Mouse (Mus musculus) limb, embryonic 14.5 days (tissue): ENCODE data around the gene Pin1. TPM values are rescaled to one million over a fixed set of nuclear protein-coding genes. Genes with fewer than 3 reads are reported as not detected.
"Not testable (repeated sequence)": the region's sequence is repeated elsewhere in the genome, so short reads cannot be mapped to it uniquely, and the experiment has no call there.

Experiments used
- ATAC-seq: fragments of 200-750 bp; cut with Nextera tagmentation; 2 replicates; pipeline ENCODE4 v1.8.0; 2017; ENCODE audit warnings: low read depth, moderate number of reproducible peaks, moderate TSS enrichment; ENCODE audit not compliant: low FRiP score
- DNase-seq: peaks from one replicate; pipeline ENCODE4 v3.0.0-alpha.2; 2015; ENCODE audit warnings: low spot score
- H3K27ac ChIP-seq: fragments of 300-500 bp; sonication (generic); replicated peaks from 2 replicates; pipeline ENCODE4 v1.5.1; 2014; ENCODE audit warnings: low read depth, mild to moderate bottlenecking, low read length, moderate library complexity, mixed read lengths
- H3K27me3 ChIP-seq: fragments of 300-500 bp; sonication (generic); 2 replicates; pipeline ENCODE4 v1.6.1; 2014; ENCODE audit warnings: low read length, mixed read lengths; ENCODE audit not compliant: control insufficient read depth, insufficient read depth
- H3K36me3 ChIP-seq: fragments of 300-500 bp; sonication (generic); 2 replicates; pipeline ENCODE4 v1.6.1; 2014; ENCODE audit warnings: mild to moderate bottlenecking, low read length, moderate library complexity, mixed read lengths; ENCODE audit not compliant: control insufficient read depth, insufficient read depth
- H3K4me1 ChIP-seq: fragments of 300-500 bp; sonication (generic); 2 replicates; pipeline ENCODE4 v1.6.1; 2014; ENCODE audit warnings: antibody characterized with exemption, low read length, mixed read lengths; ENCODE audit not compliant: control insufficient read depth, insufficient read depth
- H3K4me2 ChIP-seq: fragments of 300-500 bp; sonication (generic); replicated peaks from 2 replicates; pipeline ENCODE4 v1.6.1; 2014; ENCODE audit warnings: low read depth, mild to moderate bottlenecking, low read length, moderate library complexity; ENCODE audit not compliant: severe bottlenecking
- H3K4me3 ChIP-seq: fragments of 300-500 bp; sonication (generic); replicated peaks from 2 replicates; pipeline ENCODE4 v1.5.1; 2014; ENCODE audit warnings: low read length
- H3K9ac ChIP-seq: fragments of 300-500 bp; sonication (generic); 2 replicates; pipeline ENCODE4 v1.6.1; 2014; ENCODE audit warnings: mild to moderate bottlenecking, low read depth, low read length, moderate library complexity; ENCODE audit not compliant: severe bottlenecking
- H3K9me3 ChIP-seq: fragments of 300-500 bp; sonication (generic); 2 replicates; pipeline ENCODE4 v1.6.1; 2016; ENCODE audit warnings: low read length; ENCODE audit not compliant: control insufficient read depth
- POLR2A ChIP-seq: fragments of 200-500 bp; IDR thresholded peaks from 2 replicates; pipeline ENCODE4 v1.8.0; 2012; ENCODE audit warnings: inconsistent platforms, mild to moderate bottlenecking, moderate library complexity, borderline replicate concordance; ENCODE audit not compliant: insufficient read depth, insufficient read length; ENCODE audit errors: extremely low read depth
- WGBS: fragments of 180-500 bp; shearing (Covaris S2); extraction: QIAGEN DNeasy Blood & Tissue Kit; methylation state at CpG from one replicate; pipeline ENCODE4 v1.1.7; 2014; 5-methylcytosine and 5-hydroxymethylcytosine counted together
- polyA plus RNA-seq, 2 experiments: library from polyadenylated mRNA; depleted of rRNA in 1 of 2; stranded (reverse) in 1 of 2; unstranded in 1 of 2; fragments of >200 nt; fragmentation: Nextera tagmentation in 1 of 2; extraction: Ambion mirVana in 1 of 2; gene quantifications; 2 replicates each; pipeline versions ENCODE4 v1.2.1 to v1.2.3; 2012 to 2014

The Pin1 gene
- polyA plus RNA-seq, 2 experiments: 28.0 to 47.8 TPM

- Histone ChIP-seq H3K27ac (no peak overlapping the region), H3K4me1 (no peaks in the 10 kb centered on the region), H3K4me2 (no peak overlapping the region), H3K9ac (no peak overlapping the region), H3K27me3 (no peaks in the 10 kb centered on the region), H3K9me3 (no peaks in the 10 kb centered on the region), H3K36me3 (no peaks in the 10 kb centered on the region), H3K4me3 (no peak overlapping the region)
- DNase-seq: no peak
- ATAC-seq: no peak
- WGBS: 70% methylated on average over 2 of the region's 2 CpGs
- TF ChIP-seq POLR2A: no peak
These were observed 35.2 kb upstream of the Pin1 start for GRCm38 (mm10) chr9:20616685-20617084.

DNA sequence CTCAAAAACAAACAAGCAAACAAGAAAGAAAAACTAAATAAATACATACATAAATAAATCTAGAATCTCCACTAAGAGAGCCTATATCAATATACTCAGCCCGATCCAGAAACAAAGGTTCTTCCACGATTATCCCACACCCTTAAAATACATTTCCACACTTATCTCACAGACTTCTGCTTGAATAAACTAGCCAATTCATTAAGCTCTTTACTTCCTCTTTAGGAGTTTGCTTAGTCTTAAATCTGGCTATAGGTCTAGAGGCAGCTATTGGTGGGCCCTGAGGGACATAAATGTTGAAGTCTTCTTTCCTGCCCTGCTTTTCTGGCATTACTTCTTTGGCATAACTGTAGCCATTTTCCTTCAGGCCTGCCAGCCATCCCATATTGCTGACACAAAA, 20.6 kb upstream of the Pin1 start:
- no peaks in the 10 kb centered on the region for H3K27me3 ChIP-seq
- no peaks in the 10 kb centered on the region; the same call in 1 of the 2 replicates for H3K36me3 ChIP-seq
- no peaks in the 10 kb centered on the region for H3K9me3 ChIP-seq
- no peak for DNase-seq
- 98% methylated on average over 2 of the region's 2 CpGs for WGBS
- ATAC-seq: no peak
- no peak overlapping the region for H3K4me2 ChIP-seq
- no peak overlapping the region for H3K9ac ChIP-seq
- no peak overlapping the region for H3K4me3 ChIP-seq
- H3K27ac ChIP-seq: no peak overlapping the region
- TF ChIP-seq POLR2A: no peak
- no peaks in the 10 kb centered on the region for H3K4me1 ChIP-seq

DNA sequence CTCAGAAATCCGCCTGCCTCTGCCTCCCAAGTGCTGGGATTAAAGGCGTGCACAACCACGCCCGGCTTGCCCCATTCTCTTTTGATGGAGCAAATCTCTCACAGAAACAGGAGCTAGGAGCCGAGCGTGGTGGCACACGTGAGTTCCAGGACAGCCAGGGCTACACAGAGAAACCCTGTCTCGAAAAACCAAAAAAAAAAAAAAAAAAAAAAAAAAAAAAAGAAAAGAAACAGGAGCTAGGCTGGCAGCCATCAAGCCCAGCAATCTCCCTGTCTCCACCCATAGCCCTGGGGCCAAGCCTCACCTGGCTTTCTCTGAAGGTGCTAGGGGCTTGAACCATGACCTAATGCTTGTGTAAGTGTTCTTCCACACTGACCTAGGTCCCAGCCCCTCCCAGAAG, 16.2 kb upstream of the Pin1 start:
- WGBS: 91% methylated on average over 8 of the region's 8 CpGs
- not testable (repeated sequence) for H3K27me3 ChIP-seq, H3K4me2 ChIP-seq, H3K27ac ChIP-seq, DNase-seq, H3K9me3 ChIP-seq, H3K4me3 ChIP-seq, H3K4me1 ChIP-seq, ATAC-seq, H3K9ac ChIP-seq
- peaks cover 24% of the 10 kb centered on the region for H3K36me3 ChIP-seq

- peaks cover 24% of the 10 kb centered on the region for H3K36me3 ChIP-seq
- WGBS: 65% methylated on average over 3 of the region's 3 CpGs
- H3K9ac ChIP-seq: no peak overlapping the region
- ATAC-seq: no peak
- H3K27me3 ChIP-seq: no peaks in the 10 kb centered on the region
- no peaks in the 10 kb centered on the region for H3K9me3 ChIP-seq
- no peak overlapping the region for H3K4me2 ChIP-seq
- TF ChIP-seq POLR2A: no peak
- DNase-seq: no peak
- no peak overlapping the region for H3K27ac ChIP-seq
- H3K4me3 ChIP-seq: no peak overlapping the region
- H3K4me1 ChIP-seq: peaks cover 3% of the 10 kb centered on the region
These were observed 15.6 kb upstream of the Pin1 start for GRCm38 (mm10) chr9:20636256-20636655.

GRCm38 (mm10) chr9:20636790-20637189, 15.1 kb upstream of the Pin1 start:
- no peaks in the 10 kb centered on the region for H3K9me3 ChIP-seq
- ATAC-seq: no peak
- H3K27me3 ChIP-seq: no peaks in the 10 kb centered on the region
- H3K4me3 ChIP-seq: no peak overlapping the region
- H3K9ac ChIP-seq: no peak overlapping the region
- DNase-seq: no peak
- H3K4me2 ChIP-seq: no peak overlapping the region
- TF ChIP-seq POLR2A: no peak
- 88% methylated on average over 2 of the region's 2 CpGs for WGBS
- H3K36me3 ChIP-seq: peaks cover 24% of the 10 kb centered on the region
- H3K27ac ChIP-seq: no peak overlapping the region
- H3K4me1 ChIP-seq: peaks cover 8% of the 10 kb centered on the region

DNA sequence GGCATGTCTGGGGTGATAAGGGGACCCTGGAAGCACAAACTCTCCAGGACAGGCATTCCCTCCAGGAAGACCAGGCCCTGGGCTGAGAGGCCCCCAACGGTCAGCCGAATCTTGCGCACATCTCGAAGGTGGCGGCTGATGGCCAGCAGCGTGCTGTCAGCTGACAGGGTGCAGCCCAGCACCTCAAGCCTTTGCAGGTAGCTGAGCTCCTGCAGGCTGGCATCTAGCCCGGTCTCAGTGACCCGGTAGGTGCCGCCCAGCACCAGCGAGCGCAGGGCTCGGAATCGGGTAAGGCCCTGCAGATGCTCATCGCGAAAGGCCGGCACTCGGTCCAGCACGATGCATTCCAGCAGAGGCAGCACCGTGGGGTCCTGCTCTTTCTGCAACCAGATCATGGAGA, 13.3 kb upstream of the Pin1 start:
- no peak for TF ChIP-seq POLR2A
- peaks cover 11% of the 10 kb centered on the region for H3K4me1 ChIP-seq
- ATAC-seq (no peak), DNase-seq (no peak)
- H3K4me2 ChIP-seq: no peak overlapping the region
- H3K9me3 ChIP-seq: no peaks in the 10 kb centered on the region
- H3K4me3 ChIP-seq: no peak overlapping the region
- no peak overlapping the region for H3K9ac ChIP-seq
- H3K27me3 ChIP-seq: no peaks in the 10 kb centered on the region
- peaks cover 24% of the 10 kb centered on the region for H3K36me3 ChIP-seq
- no peak overlapping the region for H3K27ac ChIP-seq
- WGBS: 93% methylated on average over 17 of the region's 19 CpGs
